Mouse (Mus musculus) embryonic facial prominence, embryonic 15.5 days (tissue): Measurements from ENCODE around the gene Nmt2. TPM values are rescaled to one million over a fixed set of nuclear protein-coding genes. Genes with fewer than 3 reads are reported as not detected.
A peak's percentile ranks its signal among the peaks of the same experiment; 100 is the strongest.

Experiments used
- ATAC-seq: fragments of 200-750 bp; cut with Nextera tagmentation; 2 replicates; pipeline ENCODE4 v1.8.0; 2017; ENCODE audit warnings: low read depth, moderate TSS enrichment; ENCODE audit not compliant: insufficient number of reproducible peaks, low FRiP score, low TSS enrichment
- H3K27ac ChIP-seq: fragments of 300-500 bp; sonication (generic); replicated peaks from 2 replicates; pipeline ENCODE4 v1.5.1; 2015; ENCODE audit warnings: mild to moderate bottlenecking, inconsistent platforms
- H3K27me3 ChIP-seq: fragments of 300-500 bp; sonication (generic); 2 replicates; pipeline ENCODE4 v1.6.1; 2015; ENCODE audit warnings: inconsistent platforms
- H3K36me3 ChIP-seq: fragments of 300-500 bp; sonication (generic); 2 replicates; pipeline ENCODE4 v1.6.1; 2015; ENCODE audit warnings: mild to moderate bottlenecking, inconsistent platforms
- H3K4me1 ChIP-seq: fragments of 300-500 bp; sonication (generic); 2 replicates; pipeline ENCODE4 v1.6.1; 2015; ENCODE audit warnings: inconsistent platforms
- H3K4me2 ChIP-seq: fragments of 300-500 bp; sonication (generic); replicated peaks from 2 replicates; pipeline ENCODE4 v1.6.1; 2015; ENCODE audit warnings: mild to moderate bottlenecking, inconsistent platforms
- H3K4me3 ChIP-seq: fragments of 300-500 bp; sonication (generic); replicated peaks from 2 replicates; pipeline ENCODE4 v1.5.1; 2015; ENCODE audit warnings: mild to moderate bottlenecking, inconsistent platforms
- H3K9ac ChIP-seq: fragments of 300-500 bp; sonication (generic); 2 replicates; pipeline ENCODE4 v1.6.1; 2015; ENCODE audit warnings: inconsistent platforms
- H3K9me3 ChIP-seq: fragments of 300-500 bp; sonication (generic); replicated peaks from 2 replicates; pipeline ENCODE4 v1.6.1; 2016; ENCODE audit warnings: inconsistent platforms
- WGBS: fragments of 180-500 bp; shearing (Covaris S2); methylation state at CpG from one replicate; pipeline ENCODE4 v1.1.7; 2015; 5-methylcytosine and 5-hydroxymethylcytosine counted together
- polyA plus RNA-seq: library from polyadenylated mRNA; unstranded; fragments of >200 nt; fragmentation: Nextera tagmentation; extraction: Ambion mirVana; gene quantifications from 2 replicates; pipeline ENCODE4 v1.2.1, GENCODE M21; 2015

Nmt2 gene
- 35.7 and 38.6 TPM in 2 replicates for polyA plus RNA-seq

DNA sequence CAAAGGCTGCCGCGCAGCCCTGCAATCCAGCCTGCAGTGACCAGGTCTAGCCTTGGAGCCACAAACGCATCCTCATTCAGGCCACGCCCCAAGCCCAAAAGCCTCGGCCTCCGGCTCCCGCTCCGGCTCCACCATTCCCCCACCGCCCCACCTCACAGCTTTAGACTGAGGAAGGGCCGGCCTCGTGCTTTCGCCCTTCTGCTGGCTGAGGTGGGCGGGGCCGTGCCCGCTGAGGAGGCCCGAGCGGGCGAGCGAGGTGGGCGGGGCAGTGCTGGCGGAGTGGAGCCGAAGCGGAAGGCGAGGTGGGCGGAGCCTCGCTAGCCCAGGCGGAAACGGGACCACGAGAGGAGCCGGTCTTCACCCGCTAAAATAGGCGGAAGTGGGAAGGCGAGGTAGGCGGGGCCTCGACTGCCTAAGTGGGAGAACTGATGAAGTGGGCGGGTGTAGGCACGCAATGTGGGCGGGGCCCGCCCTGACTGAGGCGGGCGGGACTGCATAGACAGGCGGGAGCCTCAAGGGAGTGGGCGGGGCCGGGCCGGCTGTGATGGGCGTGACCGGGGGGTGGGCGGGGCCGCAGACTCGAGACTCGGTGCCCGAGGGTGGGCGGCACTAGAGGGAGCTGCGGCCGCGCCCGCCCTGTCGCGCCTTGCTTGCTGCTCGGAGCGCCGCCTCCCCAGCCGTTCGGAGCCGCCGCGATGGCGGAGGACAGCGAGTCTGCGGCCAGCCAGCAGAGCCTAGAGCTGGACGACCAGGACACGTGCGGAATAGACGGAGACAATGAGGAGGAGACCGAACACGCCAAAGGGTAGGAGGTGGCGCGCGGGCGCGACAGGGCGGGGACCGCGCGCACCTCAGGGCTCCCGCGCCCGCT is at the start of gene Nmt2:
Gene Nmt2 (plus strand): TSS at position 611 of the 871 bp plus-strand sequence.
- Histone ChIP-seq H3K9me3 (no peaks in the 10 kb centered on the region), H3K4me1 (peaks cover 8% of the 10 kb centered on the region), H3K36me3 (no peaks in the 10 kb centered on the region), H3K4me2 (peak within 1 kb of the TSS; percentile 71), H3K27ac (peak within 1 kb of the TSS; percentile 91), H3K4me3 (peak within 1 kb of the TSS; percentile 96), H3K9ac (peak within 1 kb of the TSS; percentile 82), H3K27me3 (no peaks in the 10 kb centered on the region)
- ATAC-seq = peak; percentile 99
- under 1% methylated on average over 83 of the region's 88 CpGs for WGBS

DNA sequence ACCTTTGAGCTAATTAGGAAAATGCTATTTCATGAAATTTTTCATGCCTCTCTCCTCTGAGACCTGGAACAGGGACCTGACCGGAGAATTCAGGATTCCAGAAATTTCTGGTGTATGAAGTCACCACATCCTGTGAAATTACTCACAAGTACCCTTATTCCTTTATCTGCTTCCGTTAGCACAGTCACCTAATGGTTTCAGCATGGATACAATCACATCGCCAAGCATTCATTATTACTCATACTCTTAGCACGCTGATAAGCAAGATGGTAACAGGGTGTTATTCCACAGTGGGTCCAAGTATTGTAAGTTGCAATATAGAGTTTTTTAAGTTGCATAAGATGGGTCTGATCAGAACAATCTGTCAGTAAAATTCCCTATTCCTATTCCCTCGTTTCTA is 44.8 kb upstream of the Nmt2 start:
- Histone ChIP-seq H3K27ac (no peak overlapping the region), H3K4me3 (no peak overlapping the region), H3K4me2 (no peak overlapping the region), H3K9me3 (no peaks in the 10 kb centered on the region), H3K9ac (no peak overlapping the region), H3K36me3 (no peaks in the 10 kb centered on the region), H3K4me1 (no peaks in the 10 kb centered on the region), H3K27me3 (no peaks in the 10 kb centered on the region)
- no peak for ATAC-seq
- 60% methylated on average over 5 of the region's 5 CpGs for WGBS

DNA sequence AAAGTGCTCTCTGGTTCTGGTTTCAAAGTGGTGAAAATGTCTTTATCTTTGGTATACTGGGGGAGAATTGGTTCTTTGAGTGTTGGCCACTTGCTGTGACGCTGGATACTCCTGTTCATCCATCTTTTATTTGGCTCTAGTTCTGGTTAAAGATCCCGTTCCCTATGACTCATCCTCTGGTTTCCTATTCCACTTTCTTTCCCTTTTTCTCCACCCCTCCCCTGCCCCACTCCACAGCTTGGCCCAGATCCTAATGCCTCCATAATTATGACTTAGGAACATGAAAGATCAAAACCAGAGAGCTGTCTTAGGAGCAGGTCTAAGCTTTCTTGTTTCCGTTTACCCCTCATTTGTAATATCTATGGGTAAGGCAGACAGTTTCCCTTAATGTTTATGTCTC is 39.8 kb upstream of the Nmt2 start:
- no peak overlapping the region for H3K27ac ChIP-seq
- H3K9ac ChIP-seq = no peak overlapping the region
- no peaks in the 10 kb centered on the region for H3K9me3 ChIP-seq
- H3K4me3 ChIP-seq = no peak overlapping the region
- H3K4me2 ChIP-seq = no peak overlapping the region
- no peaks in the 10 kb centered on the region for H3K36me3 ChIP-seq
- no peak for ATAC-seq
- 18% methylated on average over 3 of the region's 3 CpGs for WGBS
- H3K27me3 ChIP-seq = no peaks in the 10 kb centered on the region
- no peaks in the 10 kb centered on the region for H3K4me1 ChIP-seq

DNA sequence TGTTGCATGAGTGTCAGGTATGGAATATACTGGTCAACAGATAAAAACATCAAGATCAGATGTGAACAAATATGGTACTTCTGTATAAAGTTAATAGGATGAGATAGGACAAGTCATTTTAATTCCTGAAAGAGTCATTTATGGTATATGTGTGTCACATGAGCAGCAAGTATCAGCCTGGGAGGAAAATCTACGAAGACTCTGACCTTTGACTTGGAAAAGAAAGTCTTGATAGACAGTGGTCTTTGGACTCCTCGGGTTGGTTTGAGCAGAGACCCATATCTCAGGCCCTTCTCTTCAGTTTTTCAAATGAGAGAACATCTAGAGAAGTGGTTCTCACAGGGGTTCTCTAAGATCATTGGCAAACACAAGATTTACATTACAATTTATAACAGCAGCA is 32.7 kb upstream of the Nmt2 start:
- Histone ChIP-seq H3K4me1 (no peaks in the 10 kb centered on the region), H3K27ac (no peak overlapping the region), H3K4me2 (no peak overlapping the region), H3K9me3 (no peaks in the 10 kb centered on the region), H3K4me3 (no peak overlapping the region), H3K36me3 (no peaks in the 10 kb centered on the region), H3K9ac (no peak overlapping the region), H3K27me3 (no peaks in the 10 kb centered on the region)
- no peak for ATAC-seq
- WGBS = 78% methylated on average over 2 of the region's 2 CpGs

GRCm38 (mm10) chr2:3266466-3266865 is 17.5 kb upstream of the Nmt2 start:
- no peak for ATAC-seq
- no peaks in the 10 kb centered on the region for H3K27me3 ChIP-seq
- no peak overlapping the region for H3K4me2 ChIP-seq
- no peak overlapping the region for H3K9ac ChIP-seq
- H3K4me3 ChIP-seq = no peak overlapping the region
- H3K9me3 ChIP-seq = no peaks in the 10 kb centered on the region
- 76% methylated on average over 3 of the region's 3 CpGs for WGBS
- no peak overlapping the region for H3K27ac ChIP-seq
- H3K4me1 ChIP-seq = no peaks in the 10 kb centered on the region
- no peaks in the 10 kb centered on the region for H3K36me3 ChIP-seq

- Histone ChIP-seq H3K9ac (no peak overlapping the region), H3K27me3 (no peaks in the 10 kb centered on the region), H3K4me1 (no peaks in the 10 kb centered on the region), H3K9me3 (no peaks in the 10 kb centered on the region), H3K27ac (no peak overlapping the region), H3K4me3 (no peak overlapping the region), H3K36me3 (no peaks in the 10 kb centered on the region), H3K4me2 (no peak overlapping the region)
- ATAC-seq = no peak
- 30% methylated on average over 3 of the region's 3 CpGs for WGBS
Measured at GRCm38 (mm10) chr2:3267879-3268278, 16.1 kb upstream of the Nmt2 start.

DNA sequence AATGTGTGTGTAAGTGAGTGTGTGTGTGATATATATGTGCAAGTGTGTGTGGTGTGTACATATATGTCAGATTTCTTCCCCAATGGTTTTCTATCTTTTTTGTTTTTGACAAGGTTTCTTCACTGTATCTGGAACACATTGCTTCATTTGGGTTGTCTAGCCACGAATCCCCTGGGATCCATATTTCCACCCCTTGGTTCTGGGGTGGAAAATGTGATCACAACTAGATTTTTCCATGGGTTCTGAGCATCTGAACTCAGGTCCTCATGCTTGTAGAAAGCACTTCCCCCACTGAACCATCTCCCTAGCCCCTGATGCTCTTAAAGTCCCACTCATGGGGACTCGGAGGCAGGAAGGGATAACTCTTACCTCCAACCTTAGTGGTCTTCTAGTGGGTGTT is 10.7 kb upstream of the Nmt2 start:
- ATAC-seq = no peak

GRCm38 (mm10) chr2:3276106-3276505 is 7.9 kb upstream of the Nmt2 start:
- ATAC-seq = no peak
- WGBS = 54% methylated on average over 2 of the region's 2 CpGs

More for the DNA sequence above, 10.7 kb upstream of the Nmt2 start:
- H3K4me3 ChIP-seq = no peak overlapping the region
- H3K4me2 ChIP-seq = no peak overlapping the region
- WGBS = 90% methylated on average over 2 of the region's 2 CpGs
- H3K36me3 ChIP-seq = no peaks in the 10 kb centered on the region
- H3K9ac ChIP-seq = no peak overlapping the region
- no peaks in the 10 kb centered on the region for H3K4me1 ChIP-seq
- H3K9me3 ChIP-seq = no peaks in the 10 kb centered on the region
- no peak overlapping the region for H3K27ac ChIP-seq
- no peaks in the 10 kb centered on the region for H3K27me3 ChIP-seq

GRCm38 (mm10) chr2:3277502-3277901 is 6.5 kb upstream of the Nmt2 start:
- H3K9ac ChIP-seq = no peak overlapping the region
- H3K4me2 ChIP-seq = no peak overlapping the region
- no peak overlapping the region for H3K27ac ChIP-seq
- H3K36me3 ChIP-seq = no peaks in the 10 kb centered on the region
- H3K4me1 ChIP-seq = no peaks in the 10 kb centered on the region
- H3K4me3 ChIP-seq = no peak overlapping the region
- WGBS = 76% methylated on average over 7 of the region's 7 CpGs
- H3K27me3 ChIP-seq = no peaks in the 10 kb centered on the region
- no peak for ATAC-seq
- no peaks in the 10 kb centered on the region for H3K9me3 ChIP-seq

More at GRCm38 (mm10) chr2:3276106-3276505, 7.9 kb upstream of the Nmt2 start:
- no peaks in the 10 kb centered on the region for H3K4me1 ChIP-seq
- H3K4me3 ChIP-seq = no peak overlapping the region
- no peak overlapping the region for H3K27ac ChIP-seq
- H3K27me3 ChIP-seq = no peaks in the 10 kb centered on the region
- no peak overlapping the region for H3K9ac ChIP-seq
- no peaks in the 10 kb centered on the region for H3K9me3 ChIP-seq
- H3K4me2 ChIP-seq = no peak overlapping the region
- H3K36me3 ChIP-seq = no peaks in the 10 kb centered on the region

GRCm38 (mm10) chr2:3281311-3281710 is 2.7 kb upstream of the Nmt2 start:
- no peak overlapping the region for H3K27ac ChIP-seq
- H3K9ac ChIP-seq = no peak overlapping the region
- H3K9me3 ChIP-seq = no peaks in the 10 kb centered on the region
- no peak for ATAC-seq
- WGBS = 73% methylated on average over 4 of the region's 4 CpGs
- no peak overlapping the region for H3K4me3 ChIP-seq
- H3K4me2 ChIP-seq = no peak overlapping the region
- peaks cover 8% of the 10 kb centered on the region for H3K4me1 ChIP-seq
- no peaks in the 10 kb centered on the region for H3K27me3 ChIP-seq
- H3K36me3 ChIP-seq = no peaks in the 10 kb centered on the region

DNA sequence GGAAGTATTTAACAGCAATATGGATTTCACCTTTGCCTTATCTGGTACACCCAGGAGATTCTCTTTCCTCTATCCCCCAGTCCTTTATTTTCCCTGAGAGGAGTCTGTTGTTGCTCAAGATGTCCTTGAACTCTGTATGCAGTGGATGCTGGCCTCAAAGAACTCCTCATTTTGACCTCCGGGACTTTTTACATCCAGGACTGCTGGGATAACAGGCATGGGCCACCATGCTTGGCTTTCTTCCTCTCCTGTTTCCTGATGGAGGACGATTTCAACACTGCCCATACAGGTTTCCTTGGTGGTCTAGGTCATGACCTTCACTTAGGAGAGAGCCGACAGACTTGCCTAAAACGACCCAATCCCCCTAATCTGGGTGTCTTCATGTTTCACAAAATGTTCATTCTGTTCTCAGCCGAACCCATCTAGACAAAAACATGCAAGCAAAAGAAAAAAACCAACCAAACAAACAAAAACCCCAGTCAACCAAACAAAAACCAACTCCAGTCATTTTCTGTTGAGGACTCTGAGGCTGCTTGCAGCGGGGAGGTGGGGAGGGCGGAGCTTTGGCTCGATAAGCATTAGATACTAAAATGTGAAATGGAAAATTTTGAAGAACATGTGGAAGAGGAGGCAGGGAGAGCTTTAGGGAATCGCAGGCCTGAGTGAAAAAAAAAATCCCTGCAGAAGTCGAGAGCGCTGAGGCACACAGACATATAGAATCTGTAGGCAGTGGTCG is 978 bp upstream of the Nmt2 start:
- H3K9me3 ChIP-seq = no peaks in the 10 kb centered on the region
- no peak for ATAC-seq
- no peaks in the 10 kb centered on the region for H3K36me3 ChIP-seq
- H3K4me1 ChIP-seq = peaks cover 8% of the 10 kb centered on the region
- peak overlapping the region; percentile 44 for H3K9ac ChIP-seq
- H3K4me3 ChIP-seq = peak overlapping the region; percentile 96
- WGBS = 7% methylated on average over 12 of the region's 12 CpGs
- H3K27me3 ChIP-seq = no peaks in the 10 kb centered on the region
- H3K4me2 ChIP-seq = peak overlapping the region; percentile 71
- peak overlapping the region; percentile 91 for H3K27ac ChIP-seq
